Mouse (Mus musculus): ENCODE data around the gene Tle2. TPM values are rescaled to one million over a fixed set of nuclear protein-coding genes. Genes with fewer than 3 reads are reported as not detected.

Gene Tle2
- polyA plus RNA-seq, 1 experiment from 2014 or later, result 6.9 TPM

- no peaks in the 10 kb centered on the region for H3K9me3 ChIP-seq (ENCODE audit: control insufficient read depth, low read length)
- peak; percentile 65 for DNase-seq (ENCODE audit: low spot score)
- peak overlapping the region; percentile 31; the same call in 1 of the 2 replicates for H3K4me2 ChIP-seq
- peaks cover 18% of the 10 kb centered on the region for H3K36me3 ChIP-seq (ENCODE audit: control insufficient read depth, insufficient read depth, low read length)
- H3K27ac ChIP-seq (ENCODE audit: low read depth, low read length), result peak overlapping the region; percentile 35; the same call in 1 of the 2 replicates
- 21% methylated on average over 16 of the region's 16 CpGs for WGBS
- peaks cover 9% of the 10 kb centered on the region for H3K27me3 ChIP-seq (replicated peaks; ENCODE audit: control insufficient read depth, insufficient read depth, low read length)
- no peak overlapping the region; the same call in 1 of the 2 replicates for H3K9ac ChIP-seq (ENCODE audit: low read depth, low read length)
- no peak overlapping the region for H3K4me3 ChIP-seq (ENCODE audit: low read depth, low read length)
- peaks cover 64% of the 10 kb centered on the region for H3K4me1 ChIP-seq (replicated peaks; ENCODE audit: control insufficient read depth, insufficient read depth, low read length)
- no peak for ATAC-seq (replicated peaks; ENCODE audit: low FRiP score)
Measured at GRCm38 (mm10) chr10:81568381-81569191, 5.8 kb upstream of the Tle2 start.

- DNase-seq (ENCODE audit: low spot score), result no peak
Measured at GRCm38 (mm10) chr10:81569507-81570237, 4.7 kb upstream of the Tle2 start.

GRCm38 (mm10) chr10:81570238-81570800 is 4.0 kb upstream of the Tle2 start:
- peak overlapping the region; percentile 52 for H3K4me3 ChIP-seq (ENCODE audit: low read depth, low read length)
- H3K4me1 ChIP-seq (replicated peaks; ENCODE audit: control insufficient read depth, insufficient read depth, low read length), result peaks cover 61% of the 10 kb centered on the region
- H3K27ac ChIP-seq (ENCODE audit: low read depth, low read length), result peak overlapping the region; percentile 71
- peak overlapping the region; percentile 97 for H3K4me2 ChIP-seq
- peaks cover 18% of the 10 kb centered on the region for H3K27me3 ChIP-seq (replicated peaks; ENCODE audit: control insufficient read depth, insufficient read depth, low read length)
- peaks cover 12% of the 10 kb centered on the region for H3K36me3 ChIP-seq (ENCODE audit: control insufficient read depth, insufficient read depth, low read length)
- peak overlapping the region; percentile 41 for H3K9ac ChIP-seq (ENCODE audit: low read depth, low read length)
- ATAC-seq (replicated peaks; ENCODE audit: low FRiP score) (no peak), DNase-seq (ENCODE audit: low spot score) (no peak)
- WGBS, result 8% methylated on average over 10 of the region's 11 CpGs
- no peaks in the 10 kb centered on the region for H3K9me3 ChIP-seq (ENCODE audit: control insufficient read depth, low read length)

More at GRCm38 (mm10) chr10:81569507-81570237, 4.7 kb upstream of the Tle2 start:
- Histone ChIP-seq H3K4me2 (no peak overlapping the region; the same call in 1 of the 2 replicates), H3K27ac (ENCODE audit: low read depth, low read length) (peak overlapping the region; percentile 71; the same call in 1 of the 2 replicates), H3K27me3 (replicated peaks; ENCODE audit: control insufficient read depth, insufficient read depth, low read length) (peaks cover 14% of the 10 kb centered on the region), H3K4me3 (ENCODE audit: low read depth, low read length) (no peak overlapping the region), H3K36me3 (ENCODE audit: control insufficient read depth, insufficient read depth, low read length) (peaks cover 18% of the 10 kb centered on the region), H3K9me3 (ENCODE audit: control insufficient read depth, low read length) (no peaks in the 10 kb centered on the region), H3K4me1 (replicated peaks; ENCODE audit: control insufficient read depth, insufficient read depth, low read length) (peaks cover 64% of the 10 kb centered on the region), H3K9ac (ENCODE audit: low read depth, low read length) (no peak overlapping the region)
- no peak for ATAC-seq (replicated peaks; ENCODE audit: low FRiP score)
- WGBS, result 57% methylated on average over 9 of the region's 9 CpGs

GRCm38 (mm10) chr10:81570831-81571500 is 3.4 kb upstream of the Tle2 start:
- peak; percentile 47 for ATAC-seq (replicated peaks; ENCODE audit: low FRiP score)
- H3K4me1 ChIP-seq (replicated peaks; ENCODE audit: control insufficient read depth, insufficient read depth, low read length), result peaks cover 64% of the 10 kb centered on the region
- peak overlapping the region; percentile 97 for H3K4me2 ChIP-seq
- peak overlapping the region; percentile 52 for H3K4me3 ChIP-seq (ENCODE audit: low read depth, low read length)
- WGBS, result under 1% methylated on average over 34 of the region's 34 CpGs
- peaks cover 18% of the 10 kb centered on the region for H3K27me3 ChIP-seq (replicated peaks; ENCODE audit: control insufficient read depth, insufficient read depth, low read length)
- DNase-seq (ENCODE audit: low spot score), result peak; percentile 94
- H3K36me3 ChIP-seq (ENCODE audit: control insufficient read depth, insufficient read depth, low read length), result peaks cover 6% of the 10 kb centered on the region
- peak overlapping the region; percentile 76 for H3K27ac ChIP-seq (ENCODE audit: low read depth, low read length)
- H3K9ac ChIP-seq (ENCODE audit: low read depth, low read length), result peak overlapping the region; percentile 42
- no peaks in the 10 kb centered on the region for H3K9me3 ChIP-seq (ENCODE audit: control insufficient read depth, low read length)

- WGBS, result under 1% methylated on average over 18 of the region's 18 CpGs
- ATAC-seq (replicated peaks; ENCODE audit: low FRiP score), result peak; percentile 88
Measured at GRCm38 (mm10) chr10:81571501-81571876, 2.9 kb upstream of the Tle2 start.

GRCm38 (mm10) chr10:81572133-81572671 is 2.2 kb upstream of the Tle2 start:
- H3K36me3 ChIP-seq (ENCODE audit: control insufficient read depth, insufficient read depth, low read length), result no peaks in the 10 kb centered on the region
- H3K27ac ChIP-seq (ENCODE audit: low read depth, low read length), result no peak overlapping the region; the same call in 1 of the 2 replicates
- no peak overlapping the region for H3K9ac ChIP-seq (ENCODE audit: low read depth, low read length)
- no peaks in the 10 kb centered on the region for H3K9me3 ChIP-seq (ENCODE audit: control insufficient read depth, low read length)
- peak overlapping the region; percentile 97 for H3K4me2 ChIP-seq
- ATAC-seq (replicated peaks; ENCODE audit: low FRiP score), result 0 out of 2 replicates have a peak, but pooled peaks have one; percentile 0
- WGBS, result 6% methylated on average over 9 of the region's 9 CpGs
- H3K4me3 ChIP-seq (ENCODE audit: low read depth, low read length), result peak overlapping the region; percentile 11; the same call in 1 of the 2 replicates
- H3K27me3 ChIP-seq (replicated peaks; ENCODE audit: control insufficient read depth, insufficient read depth, low read length), result peaks cover 28% of the 10 kb centered on the region
- H3K4me1 ChIP-seq (replicated peaks; ENCODE audit: control insufficient read depth, insufficient read depth, low read length), result peaks cover 61% of the 10 kb centered on the region
- DNase-seq (ENCODE audit: low spot score), result no peak

More at GRCm38 (mm10) chr10:81571501-81571876, 2.9 kb upstream of the Tle2 start:
- Histone ChIP-seq H3K9ac (ENCODE audit: low read depth, low read length) (peak overlapping the region; percentile 42), H3K9me3 (ENCODE audit: control insufficient read depth, low read length) (no peaks in the 10 kb centered on the region), H3K4me2 (peak overlapping the region; percentile 97), H3K4me3 (ENCODE audit: low read depth, low read length) (peak overlapping the region; percentile 52), H3K4me1 (replicated peaks; ENCODE audit: control insufficient read depth, insufficient read depth, low read length) (peaks cover 61% of the 10 kb centered on the region), H3K36me3 (ENCODE audit: control insufficient read depth, insufficient read depth, low read length) (0 out of 2 replicates have a peak, but pooled peaks cover 2% of the 10 kb centered on the region), H3K27ac (ENCODE audit: low read depth, low read length) (peak overlapping the region; percentile 76), H3K27me3 (replicated peaks; ENCODE audit: control insufficient read depth, insufficient read depth, low read length) (peaks cover 22% of the 10 kb centered on the region)
- peak; percentile 91 for DNase-seq (ENCODE audit: low spot score)

GRCm38 (mm10) chr10:81572975-81573374 is 1.4 kb upstream of the Tle2 start:
- 11% methylated on average over 9 of the region's 9 CpGs for WGBS
- no peak overlapping the region for H3K9ac ChIP-seq (ENCODE audit: low read depth, low read length)
- no peak for DNase-seq (ENCODE audit: low spot score)
- no peaks in the 10 kb centered on the region for H3K9me3 ChIP-seq (ENCODE audit: control insufficient read depth, low read length)
- peaks cover 61% of the 10 kb centered on the region for H3K4me1 ChIP-seq (replicated peaks; ENCODE audit: control insufficient read depth, insufficient read depth, low read length)
- peaks cover 30% of the 10 kb centered on the region for H3K27me3 ChIP-seq (replicated peaks; ENCODE audit: control insufficient read depth, insufficient read depth, low read length)
- H3K36me3 ChIP-seq (ENCODE audit: control insufficient read depth, insufficient read depth, low read length), result no peaks in the 10 kb centered on the region
- ATAC-seq (replicated peaks; ENCODE audit: low FRiP score), result peak; percentile 44
- no peak overlapping the region for H3K27ac ChIP-seq (ENCODE audit: low read depth, low read length)
- 0 out of 2 replicates have a peak overlapping the region, but pooled peaks have one; percentile 11 for H3K4me3 ChIP-seq (ENCODE audit: low read depth, low read length)
- H3K4me2 ChIP-seq, result peak overlapping the region; percentile 97
